Mouse (Mus musculus) testis, postnatal 14 days (tissue): ENCODE measurements at regions not wholly inside any gene's neighbourhood (a gene's known extent, or its start where the extent isn't known, plus 50 kb on each side); places are given as distances from the start of the nearest gene placed in this dataset.

Experiments used
- DNase-seq: peaks from one replicate; pipeline ENCODE4 v3.0.0; 2021; ENCODE audit warnings: low spot score

DNA sequence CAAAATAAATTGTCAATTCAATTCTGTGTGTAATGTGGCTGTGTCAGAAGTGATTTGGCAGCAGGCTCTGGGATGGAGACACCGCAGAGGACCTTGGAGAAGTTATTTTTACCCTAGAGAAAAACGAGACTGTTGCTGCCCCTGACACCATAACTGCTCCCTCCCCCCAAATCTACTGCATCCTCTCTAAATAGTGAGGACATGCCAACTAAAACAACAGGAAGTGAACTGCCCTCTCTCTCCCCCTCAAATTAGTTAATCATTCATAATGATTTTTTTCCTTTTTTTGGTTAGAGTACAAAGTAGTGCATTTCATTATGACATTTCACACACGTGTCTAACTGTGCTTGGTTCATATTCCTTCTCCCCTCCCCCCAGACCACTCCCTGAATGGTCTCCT lies 55.6 kb upstream of the Pias1 start:
- DNase-seq = no peak

DNA sequence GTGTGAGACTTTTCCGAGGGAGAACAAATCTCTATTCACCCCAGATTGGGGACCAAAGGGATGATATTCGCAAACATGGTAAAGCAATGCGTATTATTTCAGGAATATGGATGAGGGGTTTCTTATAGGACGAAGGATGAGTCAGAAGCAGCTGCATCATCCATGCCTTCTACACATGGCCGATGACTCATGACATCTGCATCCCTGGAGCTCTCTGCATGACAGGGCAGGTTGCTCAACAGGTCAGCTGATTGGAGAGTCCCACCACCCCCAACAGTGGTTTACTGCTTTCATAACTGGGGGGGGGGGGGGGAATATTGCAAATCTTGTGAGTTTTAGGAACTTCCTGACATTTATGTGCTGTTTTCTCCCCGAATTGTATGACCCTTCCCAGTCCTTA lies 50.3 kb upstream of the Pias1 start:
- DNase-seq = no peak
